Mouse (Mus musculus) liver, embryonic 15.5 days (tissue): ENCODE results near the gene Wnk2. TPM values are rescaled to one million over a fixed set of nuclear protein-coding genes. Genes with fewer than 3 reads are reported as not detected.
"Not testable (repeated sequence)": the region's sequence is repeated elsewhere in the genome, so short reads cannot be mapped to it uniquely, and the experiment has no call there.

ENCODE experiments used
- ATAC-seq: fragments of 200-750 bp; cut with Nextera tagmentation; 2 replicates; pipeline ENCODE4 v1.8.0; 2017; ENCODE audit warnings: moderate number of reproducible peaks, mild to moderate bottlenecking, moderate library complexity; ENCODE audit not compliant: insufficient read depth
- H3K27ac ChIP-seq: fragments of 300-500 bp; sonication (generic); replicated peaks from 2 replicates; pipeline ENCODE4 v1.5.1; 2015; ENCODE audit warnings: mild to moderate bottlenecking, inconsistent platforms
- H3K27me3 ChIP-seq: fragments of 300-500 bp; sonication (generic); 2 replicates; pipeline ENCODE4 v1.6.1; 2015; ENCODE audit warnings: mild to moderate bottlenecking, inconsistent platforms
- H3K36me3 ChIP-seq: fragments of 300-500 bp; sonication (generic); replicated peaks from 2 replicates; pipeline ENCODE4 v1.6.1; 2015; ENCODE audit warnings: moderate library complexity, mild to moderate bottlenecking, inconsistent platforms
- H3K4me1 ChIP-seq: fragments of 300-500 bp; sonication (generic); replicated peaks from 2 replicates; pipeline ENCODE4 v1.6.1; 2015; ENCODE audit warnings: inconsistent platforms
- H3K4me2 ChIP-seq: fragments of 300-500 bp; sonication (generic); 2 replicates; pipeline ENCODE4 v1.6.1; 2015; ENCODE audit warnings: moderate library complexity, mild to moderate bottlenecking, inconsistent platforms
- H3K4me3 ChIP-seq: fragments of 300-500 bp; sonication (generic); replicated peaks from 2 replicates; pipeline ENCODE4 v1.5.1; 2015; ENCODE audit warnings: mild to moderate bottlenecking, inconsistent platforms
- H3K9ac ChIP-seq: fragments of 300-500 bp; sonication (generic); 2 replicates; pipeline ENCODE4 v1.6.1; 2015; ENCODE audit warnings: moderate library complexity, mild to moderate bottlenecking, inconsistent platforms
- H3K9me3 ChIP-seq: fragments of 300-500 bp; sonication (generic); replicated peaks from 2 replicates; pipeline ENCODE4 v1.6.1; 2016; ENCODE audit warnings: inconsistent platforms
- WGBS: fragments of 180-500 bp; shearing (Covaris S2); methylation state at CpG from one replicate; pipeline ENCODE4 v1.1.7; 2015; ENCODE audit warnings: mixed read lengths; ENCODE audit not compliant: insufficient replicate concordance; 5-methylcytosine and 5-hydroxymethylcytosine counted together
- polyA plus RNA-seq: library from polyadenylated mRNA; unstranded; fragments of >200 nt; fragmentation: Nextera tagmentation; extraction: Ambion mirVana; gene quantifications from 2 replicates; pipeline ENCODE4 v1.2.1, GENCODE M21; 2015

Wnk2 gene
- polyA plus RNA-seq, 1 experiment from 2014 or later, result 0.10 TPM

- H3K4me1 ChIP-seq, result no peaks in the 10 kb centered on the region
- H3K4me2 ChIP-seq, result no peak overlapping the region
- no peaks in the 10 kb centered on the region for H3K9me3 ChIP-seq
- ATAC-seq, result no peak
- WGBS, result 52% methylated on average over 6 of the region's 6 CpGs
- H3K27ac ChIP-seq, result no peak overlapping the region
- H3K9ac ChIP-seq, result no peak overlapping the region
- H3K36me3 ChIP-seq, result no peaks in the 10 kb centered on the region
- no peaks in the 10 kb centered on the region for H3K27me3 ChIP-seq
- no peak overlapping the region for H3K4me3 ChIP-seq
Observed at GRCm38 (mm10) chr13:49069979-49070378, 77.8 kb downstream of the Wnk2 start.

- Histone ChIP-seq H3K4me1 (no peaks in the 10 kb centered on the region), H3K4me3 (no peak overlapping the region), H3K36me3 (no peaks in the 10 kb centered on the region), H3K27me3 (no peaks in the 10 kb centered on the region), H3K27ac (no peak overlapping the region), H3K9me3 (no peaks in the 10 kb centered on the region), H3K9ac (no peak overlapping the region), H3K4me2 (no peak overlapping the region)
- no peak for ATAC-seq
- 75% methylated on average over 4 of the region's 4 CpGs for WGBS
Observed at GRCm38 (mm10) chr13:49069393-49069792, 78.4 kb downstream of the Wnk2 start.

- WGBS, result 56% methylated on average over 5 of the region's 5 CpGs
Observed at GRCm38 (mm10) chr13:49064257-49064656, 83.6 kb downstream of the Wnk2 start.

GRCm38 (mm10) chr13:49060456-49060855 lies 87.4 kb downstream of the Wnk2 start:
- no peaks in the 10 kb centered on the region for H3K9me3 ChIP-seq
- no peak overlapping the region for H3K4me3 ChIP-seq
- no peak for ATAC-seq
- no peak overlapping the region for H3K9ac ChIP-seq
- no peak overlapping the region for H3K27ac ChIP-seq
- H3K36me3 ChIP-seq, result no peaks in the 10 kb centered on the region
- no peaks in the 10 kb centered on the region for H3K27me3 ChIP-seq
- H3K4me2 ChIP-seq, result no peak overlapping the region
- H3K4me1 ChIP-seq, result no peaks in the 10 kb centered on the region
- 72% methylated on average over 7 of the region's 7 CpGs for WGBS

More at GRCm38 (mm10) chr13:49064257-49064656, 83.6 kb downstream of the Wnk2 start:
- Histone ChIP-seq H3K4me1 (no peaks in the 10 kb centered on the region), H3K27me3 (no peaks in the 10 kb centered on the region), H3K9me3 (no peaks in the 10 kb centered on the region), H3K9ac (no peak overlapping the region), H3K4me3 (no peak overlapping the region), H3K36me3 (no peaks in the 10 kb centered on the region), H3K4me2 (no peak overlapping the region), H3K27ac (no peak overlapping the region)
- ATAC-seq, result no peak

- no peaks in the 10 kb centered on the region for H3K9me3 ChIP-seq
- no peak overlapping the region for H3K27ac ChIP-seq
- H3K36me3 ChIP-seq, result no peaks in the 10 kb centered on the region
- 65% methylated on average over 4 of the region's 4 CpGs for WGBS
- H3K27me3 ChIP-seq, result no peaks in the 10 kb centered on the region
- H3K4me3 ChIP-seq, result no peak overlapping the region
- H3K4me1 ChIP-seq, result no peaks in the 10 kb centered on the region
- H3K4me2 ChIP-seq, result no peak overlapping the region
- ATAC-seq, result no peak
- H3K9ac ChIP-seq, result no peak overlapping the region
Observed at GRCm38 (mm10) chr13:49058528-49058927, 89.3 kb downstream of the Wnk2 start.

- 72% methylated on average over 4 of the region's 4 CpGs for WGBS
- H3K27me3 ChIP-seq, result no peaks in the 10 kb centered on the region
- H3K4me1 ChIP-seq, result no peaks in the 10 kb centered on the region
- no peak overlapping the region for H3K9ac ChIP-seq
- no peak overlapping the region for H3K4me3 ChIP-seq
- H3K36me3 ChIP-seq, result no peaks in the 10 kb centered on the region
- H3K4me2 ChIP-seq, result no peak overlapping the region
- H3K9me3 ChIP-seq, result no peaks in the 10 kb centered on the region
- no peak overlapping the region for H3K27ac ChIP-seq
- ATAC-seq, result no peak
Observed at GRCm38 (mm10) chr13:49056304-49056703, 91.5 kb downstream of the Wnk2 start.

- not testable (repeated sequence) for H3K27me3 ChIP-seq, H3K4me1 ChIP-seq, H3K36me3 ChIP-seq, H3K9ac ChIP-seq, H3K27ac ChIP-seq, ATAC-seq, H3K4me2 ChIP-seq, H3K4me3 ChIP-seq, H3K9me3 ChIP-seq
Observed at GRCm38 (mm10) chr13:49054753-49055152, 93.1 kb downstream of the Wnk2 start.

GRCm38 (mm10) chr13:49053333-49053732 lies 94.5 kb downstream of the Wnk2 start:
- Histone ChIP-seq H3K4me3 (no peak overlapping the region), H3K27ac (no peak overlapping the region), H3K27me3 (no peaks in the 10 kb centered on the region), H3K4me1 (no peaks in the 10 kb centered on the region), H3K4me2 (no peak overlapping the region), H3K9me3 (no peaks in the 10 kb centered on the region), H3K36me3 (no peaks in the 10 kb centered on the region), H3K9ac (no peak overlapping the region)
- ATAC-seq, result no peak
- WGBS, result 44% methylated on average over 2 of the region's 2 CpGs

GRCm38 (mm10) chr13:49052512-49052911 lies 95.3 kb downstream of the Wnk2 start:
- Histone ChIP-seq H3K9me3 (no peaks in the 10 kb centered on the region), H3K4me1 (no peaks in the 10 kb centered on the region), H3K27me3 (no peaks in the 10 kb centered on the region), H3K36me3 (no peaks in the 10 kb centered on the region), H3K4me2 (no peak overlapping the region), H3K9ac (no peak overlapping the region), H3K27ac (no peak overlapping the region), H3K4me3 (no peak overlapping the region)
- no peak for ATAC-seq
- 32% methylated on average over 9 of the region's 9 CpGs for WGBS

- Histone ChIP-seq H3K4me3 (no peak overlapping the region), H3K9me3 (no peaks in the 10 kb centered on the region), H3K27ac (no peak overlapping the region), H3K4me2 (no peak overlapping the region), H3K9ac (no peak overlapping the region), H3K27me3 (no peaks in the 10 kb centered on the region), H3K36me3 (no peaks in the 10 kb centered on the region), H3K4me1 (no peaks in the 10 kb centered on the region)
- ATAC-seq, result no peak
- WGBS, result 63% methylated on average over 1 of the region's 1 CpGs
Observed at GRCm38 (mm10) chr13:49047393-49047792, 100.4 kb downstream of the Wnk2 start.

GRCm38 (mm10) chr13:49044145-49044561 lies 103.7 kb downstream of the Wnk2 start:
- Histone ChIP-seq H3K36me3 (no peaks in the 10 kb centered on the region), H3K4me2 (no peak overlapping the region), H3K4me1 (no peaks in the 10 kb centered on the region), H3K27ac (no peak overlapping the region), H3K4me3 (no peak overlapping the region), H3K27me3 (no peaks in the 10 kb centered on the region), H3K9me3 (no peaks in the 10 kb centered on the region), H3K9ac (no peak overlapping the region)
- 66% methylated on average over 10 of the region's 10 CpGs for WGBS
- ATAC-seq, result no peak

- no peaks in the 10 kb centered on the region for H3K36me3 ChIP-seq
- no peaks in the 10 kb centered on the region for H3K9me3 ChIP-seq
- WGBS, result 71% methylated on average over 15 of the region's 15 CpGs
- H3K4me3 ChIP-seq, result no peak overlapping the region
- H3K4me1 ChIP-seq, result no peaks in the 10 kb centered on the region
- H3K4me2 ChIP-seq, result no peak overlapping the region
- H3K27ac ChIP-seq, result no peak overlapping the region
- no peak overlapping the region for H3K9ac ChIP-seq
- no peak for ATAC-seq
- H3K27me3 ChIP-seq, result no peaks in the 10 kb centered on the region
Observed at GRCm38 (mm10) chr13:49042371-49042770, 105.4 kb downstream of the Wnk2 start.
